Mouse (Mus musculus): ENCODE measurements around the gene Zglp1.

DNA sequence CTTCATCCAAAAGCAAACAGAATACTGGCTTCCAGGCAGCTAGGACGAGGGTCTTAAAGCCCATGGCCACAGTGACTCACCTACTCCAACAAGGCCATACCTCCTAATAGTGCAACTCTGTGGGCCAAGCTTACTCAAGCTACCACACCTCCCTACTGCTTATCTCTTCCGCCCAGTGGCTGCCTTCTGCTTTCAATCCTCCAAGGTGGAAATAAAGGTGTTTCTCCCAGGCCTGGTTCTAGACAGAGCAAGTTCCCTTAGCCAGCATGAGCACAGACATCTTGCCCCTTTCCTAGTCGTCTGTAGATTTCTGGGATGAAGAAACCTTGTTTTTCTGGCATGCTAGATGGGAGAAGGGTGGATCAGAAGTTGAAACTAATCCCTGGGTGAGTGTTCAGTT, 27.1 kb downstream of the Zglp1 start:
- TF ChIP-seq CTCF (IDR thresholded peaks at IDR 0.05; ENCODE audit: extremely low read depth, insufficient read depth, low read length) (no peak), POLR2A (IDR thresholded peaks at IDR 0.05; ENCODE audit: extremely low read depth, insufficient read depth, low read length) (no peak)

All from cortical plate, adult 2 months (tissue).